Mouse (Mus musculus): ENCODE results near the gene Gtf2a2. TPM values are rescaled to one million over a fixed set of nuclear protein-coding genes. Genes with fewer than 3 reads are reported as not detected.

Gene Gtf2a2
- polyA plus RNA-seq, 1 experiment from 2014 or later: 179 TPM

DNA sequence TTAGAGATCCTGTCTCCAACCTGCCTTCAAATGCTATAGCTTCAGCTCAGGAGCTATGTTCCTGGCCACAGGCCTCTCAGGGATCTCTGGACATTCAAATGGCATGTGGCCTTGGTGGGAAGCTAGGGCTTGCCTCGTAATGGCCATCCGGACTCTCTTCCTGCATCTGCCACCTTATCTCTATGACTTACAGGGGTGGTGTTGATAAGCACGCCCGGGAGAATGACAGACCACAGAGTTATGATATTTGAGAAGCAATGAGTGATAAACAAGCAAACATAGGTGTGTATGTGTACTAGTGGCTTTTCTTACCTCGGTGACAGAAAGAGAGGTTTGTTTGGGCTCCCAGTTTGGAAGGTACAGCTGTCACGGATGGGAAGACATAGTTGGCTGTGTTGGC is 33.9 kb downstream of the Gtf2a2 start:
- Histone ChIP-seq H3K9me3 (replicated peaks; ENCODE audit: control insufficient read depth, low read length) (no peaks in the 10 kb centered on the region), H3K4me2 (ENCODE audit: low read depth, low read length) (no peak overlapping the region), H3K4me3 (replicated peaks; ENCODE audit: low read length) (no peak overlapping the region), H3K4me1 (ENCODE audit: control insufficient read depth, insufficient read depth, low read length) (peaks cover 15% of the 10 kb centered on the region), H3K36me3 (ENCODE audit: control insufficient read depth, insufficient read depth, low read length) (no peaks in the 10 kb centered on the region), H3K27me3 (ENCODE audit: control insufficient read depth, insufficient read depth, low read length) (no peaks in the 10 kb centered on the region), H3K27ac (ENCODE audit: low read length) (no peak overlapping the region), H3K9ac (ENCODE audit: low read length) (no peak overlapping the region)
- 68% methylated on average over 6 of the region's 6 CpGs for WGBS
- no peak for ATAC-seq (ENCODE audit: insufficient read depth, low FRiP score)

DNA sequence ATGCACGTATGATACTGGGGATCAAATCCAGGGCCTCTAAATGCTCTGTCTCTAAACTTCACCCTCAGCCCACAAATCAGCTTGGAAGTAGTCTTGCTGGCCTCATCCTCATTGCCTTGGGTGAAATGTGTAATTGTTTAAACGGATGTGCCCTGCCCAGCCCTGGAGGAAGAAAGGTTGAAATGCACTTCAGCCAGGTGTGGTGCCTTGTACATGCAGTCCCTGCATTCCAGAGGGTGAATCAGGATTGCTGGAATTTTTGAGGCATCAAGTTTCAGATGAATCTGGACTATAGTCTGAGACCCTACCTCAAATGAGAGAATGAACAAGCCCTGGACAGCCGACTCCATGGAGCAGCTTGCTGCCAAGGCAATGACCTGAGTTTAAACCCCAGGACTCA is 35.5 kb downstream of the Gtf2a2 start:
- H3K27me3 ChIP-seq (ENCODE audit: control insufficient read depth, insufficient read depth, low read length): no peaks in the 10 kb centered on the region
- H3K9me3 ChIP-seq (replicated peaks; ENCODE audit: control insufficient read depth, low read length): no peaks in the 10 kb centered on the region
- no peak overlapping the region for H3K4me2 ChIP-seq (ENCODE audit: low read depth, low read length)
- no peaks in the 10 kb centered on the region for H3K36me3 ChIP-seq (ENCODE audit: control insufficient read depth, insufficient read depth, low read length)
- no peak overlapping the region for H3K9ac ChIP-seq (ENCODE audit: low read length)
- H3K4me1 ChIP-seq (ENCODE audit: control insufficient read depth, insufficient read depth, low read length): peaks cover 15% of the 10 kb centered on the region
- no peak for ATAC-seq (ENCODE audit: insufficient read depth, low FRiP score)
- H3K27ac ChIP-seq (ENCODE audit: low read length): peak overlapping the region; percentile 39; the same call in 1 of the 2 replicates
- whole genome bisulfite sequencing: 38% methylated on average over 3 of the region's 3 CpGs
- no peak overlapping the region for H3K4me3 ChIP-seq (replicated peaks; ENCODE audit: low read length)

DNA sequence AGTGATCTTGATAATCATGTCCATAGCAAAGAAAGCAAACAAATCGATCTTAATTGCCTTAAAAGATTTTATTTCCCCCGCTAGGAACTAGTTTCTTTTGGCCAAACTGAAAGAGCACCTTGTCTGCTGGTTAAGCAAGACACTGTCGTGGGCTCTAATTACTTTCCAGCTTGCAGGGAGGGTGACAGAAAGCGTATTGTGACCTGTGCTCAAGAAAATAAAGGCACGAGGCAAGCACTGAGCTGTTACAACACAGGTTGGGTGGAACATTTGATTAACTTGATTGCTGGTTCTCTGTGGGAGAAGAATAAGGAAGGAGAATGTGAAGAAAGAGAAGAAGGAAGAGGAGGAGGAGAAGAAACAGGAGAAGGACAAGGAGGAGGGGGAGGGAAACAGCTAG is 35.9 kb downstream of the Gtf2a2 start:
- Histone ChIP-seq H3K36me3 (ENCODE audit: control insufficient read depth, insufficient read depth, low read length) (no peaks in the 10 kb centered on the region), H3K27ac (ENCODE audit: low read length) (peak overlapping the region; percentile 39), H3K9me3 (replicated peaks; ENCODE audit: control insufficient read depth, low read length) (no peaks in the 10 kb centered on the region), H3K9ac (ENCODE audit: low read length) (no peak overlapping the region), H3K4me3 (replicated peaks; ENCODE audit: low read length) (no peak overlapping the region), H3K4me2 (ENCODE audit: low read depth, low read length) (no peak overlapping the region), H3K4me1 (ENCODE audit: control insufficient read depth, insufficient read depth, low read length) (peaks cover 15% of the 10 kb centered on the region), H3K27me3 (ENCODE audit: control insufficient read depth, insufficient read depth, low read length) (no peaks in the 10 kb centered on the region)
- 38% methylated on average over 5 of the region's 5 CpGs for WGBS
- no peak for ATAC-seq (ENCODE audit: insufficient read depth, low FRiP score)

- Histone ChIP-seq H3K9ac (ENCODE audit: low read length) (peak overlapping the region; percentile 1; the same call in 1 of the 2 replicates), H3K4me1 (ENCODE audit: control insufficient read depth, insufficient read depth, low read length) (peaks cover 15% of the 10 kb centered on the region), H3K27me3 (ENCODE audit: control insufficient read depth, insufficient read depth, low read length) (no peaks in the 10 kb centered on the region), H3K9me3 (replicated peaks; ENCODE audit: control insufficient read depth, low read length) (no peaks in the 10 kb centered on the region), H3K27ac (ENCODE audit: low read length) (peak overlapping the region; percentile 39), H3K4me2 (ENCODE audit: low read depth, low read length) (no peak overlapping the region), H3K36me3 (ENCODE audit: control insufficient read depth, insufficient read depth, low read length) (no peaks in the 10 kb centered on the region), H3K4me3 (replicated peaks; ENCODE audit: low read length) (no peak overlapping the region)
- WGBS: 40% methylated on average over 6 of the region's 6 CpGs
- peak; percentile 57; the same call in 1 of the 2 replicates for ATAC-seq (ENCODE audit: insufficient read depth, low FRiP score)
Measured at GRCm38 (mm10) chr9:70048751-70049415, 36.5 kb downstream of the Gtf2a2 start.

- H3K27ac ChIP-seq (ENCODE audit: low read length): peak overlapping the region; percentile 39; the same call in 1 of the 2 replicates
- H3K9ac ChIP-seq (ENCODE audit: low read length): peak overlapping the region; percentile 1; the same call in 1 of the 2 replicates
- no peak overlapping the region for H3K4me2 ChIP-seq (ENCODE audit: low read depth, low read length)
- no peaks in the 10 kb centered on the region for H3K9me3 ChIP-seq (replicated peaks; ENCODE audit: control insufficient read depth, low read length)
- H3K36me3 ChIP-seq (ENCODE audit: control insufficient read depth, insufficient read depth, low read length): no peaks in the 10 kb centered on the region
- WGBS: 24% methylated on average over 3 of the region's 3 CpGs
- ATAC-seq (ENCODE audit: insufficient read depth, low FRiP score): no peak
- H3K27me3 ChIP-seq (ENCODE audit: control insufficient read depth, insufficient read depth, low read length): no peaks in the 10 kb centered on the region
- peaks cover 15% of the 10 kb centered on the region for H3K4me1 ChIP-seq (ENCODE audit: control insufficient read depth, insufficient read depth, low read length)
- no peak overlapping the region for H3K4me3 ChIP-seq (replicated peaks; ENCODE audit: low read length)
Measured at GRCm38 (mm10) chr9:70049416-70049783, 37.0 kb downstream of the Gtf2a2 start.

GRCm38 (mm10) chr9:70049839-70050238 is 37.5 kb downstream of the Gtf2a2 start:
- Histone ChIP-seq H3K4me3 (replicated peaks; ENCODE audit: low read length) (no peak overlapping the region), H3K27ac (ENCODE audit: low read length) (0 out of 2 replicates have a peak overlapping the region, but pooled peaks have one; percentile 8), H3K27me3 (ENCODE audit: control insufficient read depth, insufficient read depth, low read length) (no peaks in the 10 kb centered on the region), H3K36me3 (ENCODE audit: control insufficient read depth, insufficient read depth, low read length) (no peaks in the 10 kb centered on the region), H3K4me1 (ENCODE audit: control insufficient read depth, insufficient read depth, low read length) (peaks cover 15% of the 10 kb centered on the region), H3K9me3 (replicated peaks; ENCODE audit: control insufficient read depth, low read length) (no peaks in the 10 kb centered on the region), H3K4me2 (ENCODE audit: low read depth, low read length) (no peak overlapping the region), H3K9ac (ENCODE audit: low read length) (no peak overlapping the region)
- no peak for ATAC-seq (ENCODE audit: insufficient read depth, low FRiP score)
- WGBS: 17% methylated on average over 8 of the region's 8 CpGs

GRCm38 (mm10) chr9:70052730-70053129 is 40.4 kb downstream of the Gtf2a2 start:
- ATAC-seq (ENCODE audit: insufficient read depth, low FRiP score): no peak
- no peaks in the 10 kb centered on the region for H3K27me3 ChIP-seq (ENCODE audit: control insufficient read depth, insufficient read depth, low read length)
- no peaks in the 10 kb centered on the region for H3K9me3 ChIP-seq (replicated peaks; ENCODE audit: control insufficient read depth, low read length)
- 41% methylated on average over 3 of the region's 3 CpGs for WGBS
- H3K4me2 ChIP-seq (ENCODE audit: low read depth, low read length): no peak overlapping the region
- H3K27ac ChIP-seq (ENCODE audit: low read length): no peak overlapping the region
- no peak overlapping the region for H3K4me3 ChIP-seq (replicated peaks; ENCODE audit: low read length)
- H3K36me3 ChIP-seq (ENCODE audit: control insufficient read depth, insufficient read depth, low read length): no peaks in the 10 kb centered on the region
- H3K4me1 ChIP-seq (ENCODE audit: control insufficient read depth, insufficient read depth, low read length): peaks cover 13% of the 10 kb centered on the region
- no peak overlapping the region for H3K9ac ChIP-seq (ENCODE audit: low read length)

- 36% methylated on average over 3 of the region's 3 CpGs for WGBS
- H3K27ac ChIP-seq (ENCODE audit: low read length): no peak overlapping the region
- no peak overlapping the region for H3K4me3 ChIP-seq (replicated peaks; ENCODE audit: low read length)
- peaks cover 9% of the 10 kb centered on the region for H3K4me1 ChIP-seq (ENCODE audit: control insufficient read depth, insufficient read depth, low read length)
- no peaks in the 10 kb centered on the region for H3K36me3 ChIP-seq (ENCODE audit: control insufficient read depth, insufficient read depth, low read length)
- H3K27me3 ChIP-seq (ENCODE audit: control insufficient read depth, insufficient read depth, low read length): no peaks in the 10 kb centered on the region
- no peak overlapping the region for H3K4me2 ChIP-seq (ENCODE audit: low read depth, low read length)
- H3K9me3 ChIP-seq (replicated peaks; ENCODE audit: control insufficient read depth, low read length): no peaks in the 10 kb centered on the region
- H3K9ac ChIP-seq (ENCODE audit: low read length): no peak overlapping the region
- no peak for ATAC-seq (ENCODE audit: insufficient read depth, low FRiP score)
Measured at GRCm38 (mm10) chr9:70053411-70053810, 41.1 kb downstream of the Gtf2a2 start.

DNA sequence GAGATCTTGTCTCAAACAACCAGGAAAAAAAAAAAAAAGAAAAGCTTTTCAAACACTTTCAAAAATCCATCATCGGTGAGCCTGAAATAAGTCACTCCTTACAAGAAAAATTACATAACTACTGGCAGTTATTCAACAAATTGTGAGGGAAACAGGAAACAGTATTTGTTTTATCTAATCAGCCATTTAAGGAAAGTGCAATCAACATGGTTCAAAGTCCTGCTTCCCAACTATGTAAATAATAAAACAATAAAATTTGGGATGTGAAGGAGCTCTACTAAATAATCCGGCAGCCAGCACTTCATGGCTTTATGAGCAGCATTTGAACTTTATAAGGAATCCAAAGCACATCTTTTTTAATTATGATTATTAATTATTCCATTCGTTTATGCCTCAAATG is 49.7 kb downstream of the Gtf2a2 start:
- no peak overlapping the region for H3K4me2 ChIP-seq (ENCODE audit: low read depth, low read length)
- H3K27me3 ChIP-seq (ENCODE audit: control insufficient read depth, insufficient read depth, low read length): no peaks in the 10 kb centered on the region
- no peak overlapping the region for H3K4me3 ChIP-seq (replicated peaks; ENCODE audit: low read length)
- ATAC-seq (ENCODE audit: insufficient read depth, low FRiP score): no peak
- no peak overlapping the region for H3K27ac ChIP-seq (ENCODE audit: low read length)
- WGBS: 42% methylated on average over 3 of the region's 3 CpGs
- no peaks in the 10 kb centered on the region for H3K9me3 ChIP-seq (replicated peaks; ENCODE audit: control insufficient read depth, low read length)
- H3K4me1 ChIP-seq (ENCODE audit: control insufficient read depth, insufficient read depth, low read length): no peaks in the 10 kb centered on the region
- H3K9ac ChIP-seq (ENCODE audit: low read length): no peak overlapping the region
- no peaks in the 10 kb centered on the region for H3K36me3 ChIP-seq (ENCODE audit: control insufficient read depth, insufficient read depth, low read length)

Data from stomach, embryonic 16.5 days (tissue).